Mouse (Mus musculus) left cerebral cortex, adult 9 months (tissue): Measurements from ENCODE around the gene Kirrel3.

Experiments used
- DNase-seq, 2 experiments: peaks; one replicate each; pipeline ENCODE4 v3.0.0; 2022; ENCODE audit warnings: low spot score in 2 of 2

The Kirrel3 gene

DNA sequence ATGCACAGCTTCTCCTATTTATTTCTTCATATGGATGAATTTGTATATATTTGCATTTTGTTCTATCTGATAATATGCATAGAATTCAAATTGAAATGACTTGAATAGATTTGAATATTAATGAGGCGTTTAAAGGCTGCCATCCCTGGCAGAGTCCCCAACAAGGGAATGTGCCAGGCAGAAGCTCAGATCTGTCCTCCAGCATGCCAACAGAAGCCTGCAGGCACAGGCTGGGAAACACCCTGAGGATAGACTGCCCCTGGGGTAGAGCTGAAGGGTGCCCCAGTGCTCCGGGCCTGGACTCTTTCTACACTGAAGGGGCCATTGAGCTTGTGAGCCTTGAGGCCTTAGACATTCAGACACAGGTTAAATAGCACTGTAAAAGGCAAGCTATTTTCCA lies 21.5 kb downstream of the Kirrel3 start:
- no peak for DNase-seq

DNA sequence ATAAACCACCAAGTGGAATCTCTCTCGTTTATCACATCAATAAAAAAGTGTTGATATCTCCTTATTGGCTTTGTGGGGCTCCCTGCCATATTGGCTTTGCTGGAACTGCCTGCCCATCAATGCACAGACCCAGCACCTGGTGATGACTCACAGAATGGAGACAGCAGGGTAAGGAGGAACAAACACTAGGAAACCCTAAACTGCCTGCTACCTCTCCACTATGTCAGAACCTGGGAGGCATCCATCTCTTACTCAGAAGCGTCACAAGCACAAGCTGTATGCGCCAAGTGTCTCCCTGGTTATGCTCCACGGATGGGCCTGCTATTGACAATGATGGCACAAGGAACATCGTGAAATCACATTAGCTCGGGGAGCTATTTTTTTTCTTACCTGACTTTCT lies 33.2 kb downstream of the Kirrel3 start:
- DNase-seq: no peak

DNA sequence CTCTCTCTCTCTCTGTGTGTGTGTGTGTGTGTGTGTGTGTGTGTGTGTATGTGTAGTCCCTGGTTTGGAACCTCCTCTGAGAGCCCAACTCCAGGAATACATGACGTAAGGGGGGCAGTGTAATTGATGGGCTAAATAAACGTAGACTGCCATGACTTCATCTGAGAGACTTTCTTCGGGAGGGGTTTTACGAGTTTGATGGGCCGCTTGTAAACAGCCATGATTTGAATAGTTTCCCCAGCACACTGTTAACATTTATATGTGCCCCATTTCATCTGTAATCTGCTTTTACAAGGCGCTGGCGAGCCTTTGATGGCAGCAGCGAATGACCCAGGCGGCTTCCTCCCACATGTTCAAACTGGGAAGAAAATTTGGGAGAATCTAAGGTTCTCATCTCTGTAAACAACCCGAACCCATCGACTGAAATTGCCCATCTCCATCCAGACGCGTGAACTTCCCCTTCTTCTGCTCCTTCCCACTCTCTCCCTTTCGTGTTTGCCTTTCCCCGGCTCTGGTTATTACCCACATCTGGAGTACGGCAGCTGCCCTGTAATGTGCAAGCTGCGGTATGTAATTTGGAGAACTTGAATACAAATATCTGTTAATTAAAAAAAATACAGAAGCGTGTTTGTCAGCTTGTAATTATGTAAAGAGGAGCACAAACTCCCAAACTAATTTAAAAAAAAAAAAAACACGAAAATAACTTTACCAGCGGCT lies 34.7 kb downstream of the Kirrel3 start:
- DNase-seq: no peak

DNA sequence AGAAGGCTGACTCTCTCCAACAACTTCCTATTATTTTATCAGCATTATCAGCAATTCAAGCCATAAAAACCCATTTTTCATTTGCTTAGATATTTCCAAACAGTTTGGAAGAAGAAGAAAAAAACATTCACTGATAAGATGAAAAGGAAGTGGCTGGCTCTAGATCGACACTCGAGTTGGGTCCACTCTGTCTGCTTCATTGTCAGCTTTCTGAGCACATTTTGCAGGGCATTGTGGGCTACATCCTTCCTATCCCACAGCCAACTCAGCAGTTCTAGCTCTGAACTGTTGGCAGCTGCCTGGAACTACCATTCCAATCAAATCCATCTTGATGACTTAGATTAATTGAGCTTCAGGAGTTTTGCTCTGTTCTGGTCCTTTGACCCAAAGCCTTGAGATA lies 40.0 kb downstream of the Kirrel3 start:
- DNase-seq: no peak

DNA sequence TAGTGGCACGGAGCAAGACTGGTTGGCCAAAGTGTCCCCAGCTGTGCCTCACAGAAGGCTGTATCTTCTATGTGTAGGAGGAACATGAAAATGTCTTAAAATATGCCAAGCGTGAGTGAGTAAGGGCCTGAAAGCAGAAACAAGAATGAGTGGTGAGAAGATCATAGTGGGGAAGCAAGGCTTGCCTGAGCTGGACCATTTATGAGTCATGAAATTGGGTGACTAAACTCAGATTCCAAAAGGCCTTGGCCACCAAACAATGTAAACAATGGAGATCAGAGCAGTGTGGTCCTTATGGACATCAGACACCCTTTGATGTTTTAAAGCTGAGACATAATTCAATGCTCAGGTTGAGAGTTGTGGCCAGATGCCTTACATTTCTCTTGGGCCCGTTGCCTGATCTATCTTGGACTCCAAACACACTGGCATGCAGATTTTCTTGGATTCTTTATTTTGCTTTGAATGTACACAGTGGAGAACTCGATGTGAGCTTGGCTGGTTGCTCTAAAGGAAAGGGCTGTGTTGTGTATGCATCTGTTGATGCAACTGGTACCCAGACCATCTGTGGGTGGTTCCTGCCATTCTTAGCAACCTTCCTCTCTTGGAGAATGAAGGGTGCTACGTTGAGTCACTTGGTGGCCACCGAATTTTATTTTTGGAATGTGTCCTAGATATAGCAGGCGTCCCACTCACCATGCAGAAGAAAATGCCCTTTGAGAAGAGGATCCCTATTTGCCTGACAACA lies 53.1 kb downstream of the Kirrel3 start:
- DNase-seq: peak; percentile 79 to 90

DNA sequence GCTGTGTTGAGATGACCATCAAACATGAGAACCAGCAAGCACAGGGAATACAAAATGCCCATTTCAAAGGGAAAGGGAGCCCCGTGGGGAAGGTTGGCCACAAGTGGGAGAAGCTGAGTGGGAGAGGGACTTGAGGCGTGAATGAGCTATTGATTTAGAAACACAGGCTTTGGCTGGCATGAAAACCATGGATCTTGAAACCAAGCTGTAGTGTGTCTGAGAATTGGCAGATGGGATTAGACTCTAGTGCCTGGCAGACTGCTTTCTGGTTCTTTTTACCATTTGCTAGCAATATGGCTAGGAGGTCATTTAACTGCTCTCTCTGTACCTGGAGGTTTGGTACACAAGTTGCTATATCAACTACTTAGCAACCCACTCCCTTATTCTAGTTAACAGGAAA lies 56.2 kb downstream of the Kirrel3 start:
- DNase-seq: peak; percentile 23 to 58

DNA sequence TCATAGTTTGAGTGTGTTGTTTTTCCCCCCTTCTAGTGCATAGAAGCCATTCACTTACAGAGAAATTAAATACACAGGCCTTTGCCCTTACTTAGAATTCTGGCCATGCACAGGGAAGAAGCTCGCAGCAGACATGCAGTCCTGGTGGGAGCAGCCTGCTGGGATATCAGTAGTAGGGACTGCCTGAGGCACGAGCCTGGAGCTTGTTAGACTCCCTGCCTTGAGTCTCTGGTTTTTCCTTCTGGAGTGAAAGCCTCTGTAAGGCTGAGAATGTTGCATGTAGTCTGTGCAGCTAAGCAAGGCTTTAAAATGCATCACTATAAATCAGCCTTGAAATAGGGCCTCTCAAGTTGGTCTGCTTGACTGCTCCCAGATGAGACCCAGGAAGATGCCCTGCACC lies 70.0 kb downstream of the Kirrel3 start:
- DNase-seq: no peak

DNA sequence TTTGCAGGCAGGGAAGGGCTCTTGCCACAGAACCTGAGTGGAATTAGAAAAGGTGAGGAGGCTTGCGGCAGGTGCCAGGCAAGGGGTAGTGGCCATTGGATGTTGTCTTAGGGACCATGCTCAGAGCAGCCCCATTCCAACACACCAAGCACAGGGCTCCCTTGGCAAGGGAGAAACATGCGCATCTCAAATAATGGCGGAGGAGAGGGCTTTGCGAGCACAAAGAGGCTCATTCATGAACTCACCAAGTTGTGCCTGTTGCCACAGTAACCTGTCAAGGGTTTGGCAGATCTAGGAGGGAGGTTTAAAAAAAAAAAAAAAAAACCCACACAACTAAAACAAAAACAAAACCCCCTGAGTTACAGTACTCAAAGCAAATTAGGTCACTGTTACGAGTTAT lies 72.2 kb downstream of the Kirrel3 start:
- peak; percentile 32 to 33 for DNase-seq

DNA sequence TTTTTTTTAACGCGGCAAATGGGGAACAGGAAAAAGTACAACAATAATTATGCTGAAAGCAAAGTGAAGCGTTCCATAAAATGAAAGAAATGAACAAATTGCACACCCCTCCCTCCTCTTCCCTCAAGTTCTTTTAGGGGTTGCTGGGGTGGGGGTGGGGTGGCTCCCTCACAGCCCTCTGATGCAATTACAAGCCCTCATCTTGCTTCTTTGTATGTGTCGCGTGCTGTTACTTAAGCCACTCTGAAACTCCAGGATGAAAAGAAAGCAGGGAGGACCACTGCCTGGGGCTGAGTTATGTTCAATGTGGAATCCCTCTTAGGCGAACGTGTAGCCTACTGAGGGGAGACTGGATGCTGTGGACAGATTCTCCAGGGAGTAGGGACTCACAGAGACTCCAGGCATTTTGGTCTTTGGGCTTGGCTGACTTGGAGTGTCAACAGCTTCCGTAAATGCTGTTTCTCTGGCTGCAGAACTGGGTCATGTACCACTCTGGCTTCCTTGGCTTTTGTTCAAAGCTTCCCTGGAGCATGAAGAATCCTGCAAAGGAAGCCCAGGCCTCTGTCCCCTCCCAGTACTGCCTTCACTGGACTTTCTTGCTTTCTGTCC lies 72.7 kb downstream of the Kirrel3 start:
- peak in 1 of 2 experiments; percentile 31 for DNase-seq

DNA sequence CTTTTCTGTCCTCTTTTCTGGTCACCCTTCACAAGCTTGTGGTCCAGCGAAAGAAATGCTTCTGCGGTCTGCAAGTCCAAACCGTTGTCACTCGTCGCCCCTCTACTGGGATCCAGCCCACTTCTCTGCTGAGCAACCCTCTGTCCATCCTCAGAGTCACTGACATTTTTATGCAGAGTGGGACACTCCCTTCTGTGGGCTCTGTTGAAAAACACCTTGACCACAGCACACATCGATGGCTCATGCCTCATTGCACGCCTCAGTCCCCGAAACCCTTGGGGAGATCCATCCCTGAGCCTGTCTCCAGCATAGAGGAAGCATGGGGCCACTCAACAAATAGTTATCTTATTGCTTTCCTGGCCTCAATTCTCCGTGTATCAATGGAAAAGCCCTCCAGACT lies 73.4 kb downstream of the Kirrel3 start:
- no peak for DNase-seq

DNA sequence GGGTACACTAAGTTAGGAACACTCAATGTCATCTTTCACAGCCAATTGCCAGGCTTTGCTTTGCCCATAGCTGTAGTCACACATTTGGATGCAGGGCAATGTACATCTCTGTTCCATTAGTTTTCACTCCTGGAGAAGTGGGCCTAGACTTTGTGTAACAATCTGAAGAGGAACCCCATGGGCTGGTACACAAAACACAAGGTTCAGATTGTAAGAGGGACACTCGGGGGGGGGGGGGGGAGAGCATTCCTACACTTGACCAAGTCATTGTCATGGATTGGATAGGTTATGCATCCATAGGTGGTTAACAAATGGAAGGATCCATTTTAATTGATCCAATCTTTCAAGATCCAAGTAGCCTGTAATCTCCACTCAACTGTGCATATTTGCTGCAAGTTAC lies 75.6 kb downstream of the Kirrel3 start:
- DNase-seq: no peak

DNA sequence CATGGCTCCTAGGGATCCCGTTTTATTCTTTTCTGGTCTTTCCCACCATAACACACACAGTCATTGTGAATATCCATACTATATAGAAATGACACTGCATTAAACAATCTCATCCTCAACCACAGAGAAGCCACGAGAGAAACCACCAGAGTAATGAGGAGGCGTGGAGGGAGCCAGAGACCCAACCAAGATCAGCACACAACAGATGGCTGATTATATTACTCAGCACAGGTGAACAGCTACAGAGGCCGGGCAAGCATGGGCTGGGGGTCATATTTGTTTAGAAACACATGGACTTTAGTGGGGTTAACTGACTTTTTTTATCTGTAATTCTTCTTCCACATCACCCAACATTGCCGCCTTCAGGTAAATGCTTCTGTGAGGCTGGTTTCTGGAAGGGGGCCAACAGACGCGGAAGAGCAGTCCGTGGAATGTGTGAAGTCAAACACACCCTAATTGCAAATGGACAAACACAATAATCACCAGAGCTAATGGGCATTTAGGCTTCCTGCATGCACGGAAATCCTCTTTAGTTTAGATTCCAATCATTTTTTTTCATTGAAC lies 76.8 kb downstream of the Kirrel3 start:
- DNase-seq: no peak

DNA sequence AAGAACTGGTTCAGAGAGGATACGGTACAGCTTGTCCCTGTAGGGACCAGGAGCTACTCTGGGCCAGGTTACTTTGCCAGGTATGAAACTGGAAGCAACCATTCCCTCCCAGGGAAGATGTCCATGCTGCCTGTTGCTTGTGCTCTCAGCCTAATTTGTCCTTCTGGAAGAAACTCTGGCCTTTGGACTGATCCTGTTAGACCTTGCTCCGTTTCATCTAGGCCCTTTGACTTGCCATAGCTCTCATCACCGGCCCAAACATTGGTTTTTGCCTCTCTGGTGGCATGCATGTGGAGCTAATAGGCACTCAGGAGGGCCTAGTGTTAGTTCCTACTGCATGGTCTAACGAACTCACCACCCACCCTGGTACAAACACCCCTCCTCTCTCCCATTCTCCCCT lies 88.2 kb downstream of the Kirrel3 start:
- no peak for DNase-seq

DNA sequence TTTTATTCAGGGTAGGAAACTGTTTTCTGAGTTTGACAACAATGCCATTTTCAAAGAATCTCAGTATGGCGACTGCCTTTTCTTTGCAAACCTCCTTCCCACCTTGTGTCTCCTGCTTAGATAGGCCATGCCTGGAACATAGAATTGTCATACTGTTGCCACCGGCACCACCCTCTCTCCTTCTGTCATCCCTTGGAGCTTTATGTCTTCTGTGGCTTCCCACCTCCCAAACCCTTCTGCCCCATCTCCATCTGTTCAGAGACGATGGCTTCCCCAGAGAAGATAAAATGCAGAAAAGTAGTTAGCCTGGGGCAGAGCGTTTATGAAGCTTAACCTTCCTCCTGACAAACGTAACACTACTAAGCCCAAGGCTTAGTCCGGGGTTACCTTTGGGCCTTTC lies 88.9 kb downstream of the Kirrel3 start:
- peak in 1 of 2 experiments; percentile 37 for DNase-seq

DNA sequence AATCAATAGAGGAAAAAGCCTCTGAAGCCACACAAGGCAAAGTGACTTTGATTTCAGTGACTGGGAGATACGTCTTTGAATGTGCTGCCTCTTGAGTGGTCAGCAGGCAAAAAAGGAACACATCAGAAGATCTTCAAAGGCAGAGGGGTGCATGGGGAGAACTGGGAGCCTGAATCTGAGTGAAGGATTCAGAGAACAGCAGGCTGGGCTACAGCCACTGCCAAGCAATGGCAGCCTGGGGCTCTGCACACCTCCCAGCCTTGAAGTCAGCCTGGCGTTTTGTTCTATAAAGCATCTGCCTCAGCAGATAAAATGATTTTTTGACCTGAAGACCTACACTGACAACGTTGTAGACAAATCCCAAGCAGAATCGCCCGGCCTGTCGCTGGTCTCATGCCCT lies 93.5 kb downstream of the Kirrel3 start:
- no peak for DNase-seq

DNA sequence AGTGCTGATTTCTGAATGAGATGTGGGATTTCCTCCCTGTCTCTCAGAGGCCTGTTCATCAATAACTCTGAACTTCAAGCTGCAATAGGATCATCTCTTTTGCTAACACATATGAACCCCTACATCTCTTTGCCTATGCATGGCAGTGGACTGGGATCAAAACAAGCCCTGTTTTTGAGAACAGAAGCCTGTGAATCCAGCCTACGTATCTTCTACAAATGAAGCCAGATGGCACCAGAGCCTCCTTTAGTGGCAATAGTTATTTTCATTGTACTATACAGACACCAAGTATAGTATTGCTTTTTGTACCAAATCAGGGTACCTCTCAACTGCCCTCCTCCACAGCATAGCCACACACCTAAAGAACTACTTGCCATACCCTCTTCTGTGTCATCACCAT lies 94.4 kb downstream of the Kirrel3 start:
- peak in 1 of 2 experiments; percentile 40 for DNase-seq

DNA sequence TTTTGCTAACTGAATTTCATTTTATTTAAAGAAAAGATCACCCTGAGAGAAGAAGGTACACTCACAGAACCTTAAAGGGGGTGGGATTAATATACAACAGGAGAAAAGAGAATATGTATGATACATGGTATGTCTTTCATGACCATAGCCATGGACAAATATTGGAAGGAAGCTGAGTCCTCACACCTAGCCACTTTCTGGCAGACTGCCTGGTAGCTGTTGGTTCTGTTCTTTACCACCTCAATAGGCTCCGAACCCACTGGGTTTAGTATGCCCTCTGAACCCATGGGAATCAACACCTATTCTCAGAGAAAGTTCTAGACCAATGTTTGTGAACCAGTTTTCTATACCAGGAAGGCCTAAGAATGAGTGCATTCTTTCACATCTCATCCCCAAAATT lies 96.8 kb downstream of the Kirrel3 start:
- DNase-seq: no peak

DNA sequence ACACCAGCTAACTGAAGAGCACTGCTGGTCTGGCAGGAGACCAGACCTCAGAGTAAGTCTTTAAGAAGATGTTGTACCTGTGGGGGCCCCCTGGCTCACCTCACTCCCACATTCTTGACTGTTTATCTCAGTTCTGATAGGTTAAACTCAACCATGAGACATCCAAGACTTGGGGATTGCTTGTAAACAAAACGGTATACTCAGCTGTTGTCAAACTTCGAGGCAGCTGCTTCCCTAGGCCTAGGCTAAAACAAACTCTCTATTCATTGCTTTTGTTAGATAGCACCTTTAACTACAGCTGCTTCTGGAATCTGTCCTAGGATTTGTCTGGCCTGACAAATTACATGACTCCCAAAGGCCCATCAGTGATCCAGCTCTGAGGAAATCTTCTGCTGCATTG lies 99.8 kb downstream of the Kirrel3 start:
- no peak for DNase-seq

DNA sequence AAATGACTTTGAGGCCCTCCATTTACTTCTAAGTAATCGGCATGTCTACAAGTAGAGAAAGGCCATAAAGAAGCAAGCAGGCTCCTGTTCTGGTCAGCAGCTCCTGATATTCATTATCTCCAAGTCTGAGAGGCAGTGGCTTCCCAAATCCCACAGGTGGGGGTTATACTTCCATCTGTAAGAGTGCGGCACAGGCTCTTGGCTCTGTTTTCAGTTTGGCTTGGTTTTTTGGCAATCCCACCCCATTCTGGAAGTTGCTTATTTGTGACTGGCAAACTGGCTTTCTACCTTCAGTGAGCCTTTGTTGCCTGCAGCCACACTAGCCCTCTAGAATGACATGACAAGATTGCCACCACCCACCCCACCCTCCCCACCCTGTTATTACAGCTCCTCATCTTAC lies 100.4 kb downstream of the Kirrel3 start:
- no peak for DNase-seq

DNA sequence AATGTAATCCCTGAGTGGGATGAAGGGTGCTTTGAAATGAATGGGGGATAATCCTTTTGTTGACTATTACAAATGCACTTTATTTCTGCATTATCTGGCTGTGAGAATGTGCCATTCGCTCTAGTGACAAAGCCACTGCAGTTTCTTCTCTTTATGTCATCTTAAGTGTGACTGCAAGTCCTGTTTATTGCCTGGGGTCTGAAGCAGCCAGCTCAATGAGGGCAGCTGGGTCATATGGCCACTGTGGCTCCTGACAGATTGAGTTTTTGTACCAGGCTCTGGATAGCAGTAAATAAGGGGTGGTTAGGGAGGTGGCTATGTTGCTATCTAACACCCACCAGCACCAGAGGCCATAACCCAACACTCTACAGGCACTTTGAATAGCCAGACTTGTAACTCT lies 104.1 kb downstream of the Kirrel3 start:
- no peak for DNase-seq

DNA sequence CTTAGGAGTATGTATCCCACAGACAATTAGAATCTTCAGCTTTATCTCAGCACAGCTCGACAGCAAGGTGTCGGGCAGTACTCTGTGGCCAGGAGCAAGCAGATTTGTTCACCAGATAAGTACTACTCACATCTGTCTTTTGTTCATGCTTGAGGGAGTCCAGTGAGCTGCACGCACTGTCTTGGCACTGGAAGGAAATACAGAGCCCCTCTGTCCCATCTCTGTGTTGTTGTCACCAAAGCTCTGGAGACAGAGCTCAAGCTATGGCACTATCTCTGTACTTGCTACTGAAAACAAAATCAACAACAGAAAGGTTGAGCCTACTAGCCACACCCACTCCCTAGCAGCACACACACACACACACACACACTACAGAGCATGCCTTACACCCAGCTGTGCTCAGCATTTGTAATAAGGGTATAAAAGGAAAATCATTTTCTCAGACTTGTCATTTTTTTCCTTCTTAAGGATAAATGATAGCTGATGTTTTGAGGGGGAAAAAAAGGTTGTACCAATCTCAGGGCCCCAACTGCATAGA lies 106.4 kb downstream of the Kirrel3 start:
- DNase-seq: no peak

DNA sequence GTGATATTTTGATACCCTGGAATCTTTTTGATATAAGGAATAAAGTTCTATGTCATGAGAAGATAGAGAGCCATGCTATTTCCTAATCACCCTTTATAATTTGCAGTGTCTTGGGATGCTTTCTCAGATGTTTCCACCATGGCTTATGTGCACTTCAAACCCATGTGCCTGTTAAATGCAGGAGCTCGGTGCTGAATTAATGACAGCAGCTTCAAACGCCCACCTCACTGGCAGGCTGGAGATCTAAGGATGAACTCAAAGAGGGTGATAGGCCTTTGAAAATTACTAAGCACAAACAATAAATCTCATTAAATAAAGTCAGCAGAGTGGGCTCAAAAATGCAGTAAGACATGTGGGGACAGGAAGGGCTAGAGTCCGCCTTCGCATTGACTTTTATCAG lies 108.2 kb downstream of the Kirrel3 start:
- no peak for DNase-seq

DNA sequence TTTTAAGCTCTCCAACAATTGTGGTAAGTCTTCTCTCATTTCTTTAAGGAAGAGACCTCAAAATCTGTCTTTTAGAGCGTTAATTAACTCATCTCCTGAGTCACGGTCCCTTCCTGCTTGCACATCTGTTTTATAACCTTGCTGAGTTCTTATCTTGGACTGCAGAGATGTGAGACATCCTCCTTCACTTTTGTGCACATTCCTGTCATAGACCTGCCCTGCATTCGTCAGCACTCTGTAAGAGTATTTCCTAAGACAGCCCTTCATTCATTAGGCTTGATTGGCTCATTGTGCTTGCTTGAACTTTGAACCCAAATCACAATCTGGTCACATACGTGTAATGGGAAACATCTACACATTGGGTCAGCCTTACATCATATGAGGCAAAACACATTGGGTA lies 114.6 kb downstream of the Kirrel3 start:
- DNase-seq: no peak
